Mouse (Mus musculus) kidney, postnatal 4 days (tissue): Measurements from ENCODE around the gene Syndig1l.

Experiments used
- DNase-seq, 2 experiments: peaks; one replicate each; pipeline ENCODE4 v3.0.0; 2021; ENCODE audit warnings: mixed read lengths in 2 of 2

Gene Syndig1l

DNA sequence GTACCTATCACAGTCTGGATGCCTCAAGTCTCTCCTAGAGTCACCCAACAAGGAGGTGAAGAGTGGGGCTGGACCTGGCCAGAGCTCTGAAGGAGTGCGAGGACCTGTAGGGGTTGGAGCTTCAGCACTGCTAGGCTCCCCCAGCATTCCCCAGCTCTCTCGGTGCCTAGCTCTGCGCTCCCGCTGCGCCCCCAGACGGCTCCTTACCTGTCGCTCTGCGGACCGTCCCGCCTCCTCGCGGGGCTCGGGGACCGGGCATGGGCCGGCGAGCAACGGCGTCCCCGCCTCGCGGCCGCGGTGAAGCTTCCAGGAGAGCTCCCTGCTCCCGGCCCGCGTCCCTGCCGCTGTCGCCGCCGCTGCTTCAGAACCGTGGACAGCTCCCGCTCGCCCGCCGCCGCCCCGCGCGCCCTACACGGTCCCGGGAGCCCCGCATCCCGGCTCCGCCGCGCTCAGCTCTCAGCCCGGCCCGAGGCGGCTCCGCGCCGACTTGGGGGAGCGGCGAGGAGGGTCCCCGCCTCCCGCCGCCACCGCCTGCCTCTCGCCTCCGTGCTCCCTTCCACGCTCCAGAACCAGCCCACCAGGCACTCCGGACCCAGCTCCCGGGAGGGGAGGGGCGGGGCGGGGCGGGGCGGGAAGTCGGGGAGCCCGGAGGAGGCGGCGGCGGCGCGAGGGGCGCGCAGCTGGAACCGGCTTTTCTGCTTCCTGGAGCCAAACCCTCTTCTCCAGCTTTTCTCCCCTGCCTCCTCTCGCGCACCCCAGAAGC lies at the start of gene Syndig1l:
Gene Syndig1l (minus strand): TSS at position 513 of the 763 bp plus-strand sequence.
- DNase-seq: peak; percentile 91

DNA sequence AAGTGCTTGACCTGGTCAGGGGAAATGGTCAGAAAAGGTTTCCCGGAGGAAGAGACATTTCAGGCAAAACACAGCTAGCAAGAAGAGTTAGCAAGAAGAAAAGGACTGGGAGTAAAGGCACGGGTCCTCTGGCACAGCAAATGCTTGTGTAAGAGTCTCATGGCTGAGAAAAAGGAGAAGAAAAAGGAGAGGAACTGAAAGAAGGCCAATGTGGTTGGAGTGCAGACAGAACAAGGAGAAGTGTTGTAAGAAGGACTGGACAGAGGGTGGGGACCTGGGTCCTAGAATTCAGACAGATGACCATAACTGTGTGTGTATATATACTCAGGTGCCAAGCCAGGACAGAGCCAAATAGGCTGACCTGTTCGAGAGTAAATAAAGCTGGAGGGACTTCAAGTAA lies 49.5 kb upstream of the Syndig1l start:
- DNase-seq: no peak

DNA sequence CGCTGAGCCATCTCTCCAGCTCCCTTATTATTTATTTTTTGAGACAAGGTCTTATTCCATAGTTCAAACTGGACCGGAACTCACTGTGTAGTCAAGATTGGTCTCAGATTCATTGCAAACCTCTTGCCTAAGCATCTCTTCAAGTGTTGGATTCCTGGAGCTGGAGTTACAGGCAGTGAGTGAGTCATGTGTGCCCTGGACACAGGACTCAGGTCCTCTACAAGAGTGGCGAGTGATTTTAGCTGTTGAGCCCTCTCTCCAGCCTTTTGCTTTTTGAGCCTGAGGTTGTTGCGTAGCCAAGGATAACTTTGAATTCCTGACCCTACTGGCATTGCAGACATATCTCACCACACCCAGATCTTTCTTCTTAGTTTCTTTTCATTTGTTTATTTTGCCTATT lies 47.1 kb upstream of the Syndig1l start:
- DNase-seq: no peak

DNA sequence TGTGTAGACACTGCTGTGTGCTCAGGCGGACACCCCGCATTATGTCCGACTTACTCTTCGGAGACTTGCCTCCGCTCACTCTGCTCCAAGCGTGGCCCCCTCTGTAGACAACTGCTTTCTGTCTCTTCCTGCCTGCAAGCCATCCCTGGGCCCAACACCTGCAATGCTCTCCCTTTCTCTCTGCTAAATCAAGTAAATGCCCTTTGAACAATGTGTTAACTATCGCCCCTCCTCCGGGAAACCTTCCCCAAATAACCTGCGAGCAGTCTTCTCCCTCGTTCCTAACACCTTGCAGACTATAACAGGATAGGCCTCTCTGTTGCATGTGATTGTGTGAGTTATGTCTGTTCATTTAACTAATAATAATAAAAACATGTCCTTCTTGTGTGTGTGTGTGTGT lies 44.9 kb upstream of the Syndig1l start:
- no peak for DNase-seq

DNA sequence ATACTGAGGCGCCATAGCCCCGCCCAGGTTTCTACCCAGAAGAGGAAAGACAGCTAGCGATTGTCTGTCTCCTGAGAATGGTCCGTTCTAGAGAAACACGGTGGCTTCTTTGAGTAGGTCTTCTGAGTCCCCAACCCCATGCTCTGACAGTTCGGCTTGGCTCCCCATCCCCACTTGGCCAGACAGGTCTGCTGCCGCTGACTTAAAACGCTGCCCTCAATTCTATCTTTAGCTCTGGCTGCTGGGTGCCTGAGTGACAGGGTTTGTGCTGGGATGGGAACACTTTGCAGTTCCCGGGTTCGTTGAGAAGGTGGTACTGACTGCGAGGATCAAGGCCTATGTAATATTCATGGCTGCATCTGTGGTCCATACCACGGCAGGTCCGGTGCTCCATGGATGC lies 34.7 kb upstream of the Syndig1l start:
- DNase-seq: no peak

DNA sequence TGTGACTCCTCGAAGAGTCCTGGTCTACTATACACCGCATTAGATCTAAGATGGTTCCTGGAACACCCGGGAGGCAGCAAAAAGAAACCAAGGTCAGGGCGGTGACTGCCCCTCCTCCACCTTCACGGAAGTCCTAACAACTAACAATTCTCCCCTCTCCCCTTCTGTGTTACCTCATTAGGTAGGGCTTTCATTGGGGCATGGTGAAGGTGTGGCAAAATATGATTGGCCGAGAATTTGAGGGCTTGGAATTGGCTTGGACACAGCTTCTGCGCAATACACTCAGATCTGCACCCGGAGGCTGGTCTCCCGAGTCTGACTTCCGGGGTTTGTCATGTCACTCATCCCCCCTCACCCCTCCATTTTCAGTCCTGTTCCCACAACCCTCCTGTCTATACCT lies 29.8 kb upstream of the Syndig1l start:
- DNase-seq: no peak

DNA sequence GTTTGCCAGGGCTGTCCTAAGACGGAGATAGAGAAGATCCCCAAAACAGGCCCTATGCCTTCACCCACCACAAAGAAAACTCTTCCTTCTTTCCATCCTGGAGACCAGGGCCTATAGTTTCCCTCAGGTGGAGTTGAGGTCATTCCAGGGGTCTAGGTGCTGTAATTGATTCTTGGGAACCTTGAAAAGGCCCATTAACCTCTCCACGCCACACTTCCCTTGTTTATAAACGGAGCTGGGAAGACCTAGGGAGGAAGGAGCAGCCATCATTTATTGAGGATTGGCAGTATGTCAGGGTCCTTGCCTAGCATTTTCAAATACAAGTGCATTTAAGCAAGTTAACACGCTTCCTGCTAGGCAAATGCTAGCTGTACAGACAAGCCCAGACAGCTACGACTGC lies 28.8 kb upstream of the Syndig1l start:
- DNase-seq: no peak

DNA sequence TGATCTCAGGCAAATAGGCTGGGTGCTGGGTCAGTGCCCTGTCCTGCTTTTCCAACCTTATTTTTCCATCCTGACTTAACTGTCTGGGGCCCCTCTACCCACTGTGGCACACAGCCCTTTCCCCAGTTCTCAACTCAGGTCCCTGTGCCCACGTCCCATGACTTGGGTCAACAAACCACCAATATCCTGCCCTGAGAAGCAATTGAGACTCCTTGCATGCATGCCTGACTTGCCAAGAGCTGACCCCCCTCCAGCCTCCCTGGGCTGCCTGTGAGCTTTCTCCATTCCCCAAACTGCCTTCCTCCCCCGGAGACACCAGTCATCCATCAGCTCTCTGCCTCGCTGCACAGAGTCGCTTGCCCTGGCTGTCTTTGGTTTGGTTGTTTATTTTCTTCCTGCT lies 28.4 kb upstream of the Syndig1l start:
- peak; percentile 62 to 78 for DNase-seq

DNA sequence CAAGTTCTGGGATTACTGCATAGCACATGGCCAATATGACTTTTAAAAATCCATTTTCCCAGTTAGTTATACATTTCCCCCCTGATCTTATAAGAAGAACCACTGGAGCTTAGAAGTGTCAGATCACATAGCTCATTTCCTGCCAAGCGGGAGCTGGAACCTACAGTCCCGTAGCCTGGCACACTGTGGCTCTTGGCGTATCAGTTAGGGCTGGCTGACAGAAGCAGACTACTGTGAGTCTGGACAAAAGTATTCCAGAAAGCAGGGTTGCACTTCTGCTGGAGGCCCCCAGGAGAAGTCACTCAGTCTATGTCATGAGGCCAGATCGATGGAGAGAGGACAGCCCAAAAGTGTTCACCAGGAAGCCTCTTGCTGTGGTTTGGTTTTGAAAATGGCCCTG lies 27.8 kb upstream of the Syndig1l start:
- DNase-seq: peak in 1 of 2 experiments; percentile 9

DNA sequence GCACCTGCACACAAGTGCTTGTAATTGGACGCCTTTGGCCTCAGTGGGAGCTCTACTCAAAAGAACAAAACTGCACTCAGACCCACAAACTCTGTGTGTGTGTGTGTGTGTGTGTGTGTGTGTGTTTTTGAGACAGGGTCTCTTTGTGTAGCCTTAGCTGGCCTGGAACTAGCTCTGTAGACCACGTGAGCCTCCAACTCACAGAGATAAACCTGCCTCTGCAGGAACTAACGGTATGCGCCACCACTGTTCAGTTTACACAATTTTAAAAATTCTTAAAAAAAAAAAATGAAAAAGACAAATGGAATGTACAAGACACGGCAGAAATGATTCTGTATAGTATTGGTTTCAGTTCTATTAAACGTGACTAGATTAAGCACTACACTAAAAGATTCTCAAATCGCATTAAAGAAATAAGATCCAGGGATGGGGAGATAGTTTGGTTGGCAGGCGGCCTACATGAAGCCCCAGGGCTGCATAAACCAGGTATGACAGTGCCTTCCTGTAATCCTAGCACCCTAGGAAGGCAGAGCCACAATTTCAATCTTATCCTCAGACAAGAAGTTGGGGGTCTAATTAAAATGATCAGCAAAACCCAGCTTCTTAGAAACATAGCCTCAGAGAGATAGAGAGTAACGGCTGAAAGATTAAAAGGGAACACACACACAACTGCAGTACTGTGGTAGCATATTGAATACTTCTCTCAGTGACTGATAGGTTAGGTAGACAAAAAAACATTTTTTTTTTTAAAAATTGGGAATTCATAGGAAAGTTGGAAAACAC lies 20.0 kb upstream of the Syndig1l start:
- no peak for DNase-seq

DNA sequence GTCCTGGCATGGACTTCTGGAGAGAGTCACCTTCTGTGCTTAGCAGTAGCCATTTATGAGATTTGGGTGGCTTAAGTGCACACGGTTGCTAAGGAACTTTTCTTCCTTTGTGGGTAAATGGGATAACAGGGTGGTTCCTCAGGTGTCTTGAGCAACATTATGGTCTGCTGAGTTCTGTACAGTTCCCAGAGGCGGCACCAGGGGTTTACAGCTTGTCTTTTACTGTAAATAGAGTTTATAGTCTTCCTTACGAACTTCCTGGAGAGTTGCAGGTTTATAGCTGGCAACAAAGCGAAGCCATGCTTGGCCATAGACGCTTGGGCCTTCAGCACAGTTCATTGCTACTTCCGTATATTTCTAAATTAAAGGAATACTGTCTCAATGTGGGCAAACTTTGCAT lies 15.9 kb upstream of the Syndig1l start:
- no peak for DNase-seq

DNA sequence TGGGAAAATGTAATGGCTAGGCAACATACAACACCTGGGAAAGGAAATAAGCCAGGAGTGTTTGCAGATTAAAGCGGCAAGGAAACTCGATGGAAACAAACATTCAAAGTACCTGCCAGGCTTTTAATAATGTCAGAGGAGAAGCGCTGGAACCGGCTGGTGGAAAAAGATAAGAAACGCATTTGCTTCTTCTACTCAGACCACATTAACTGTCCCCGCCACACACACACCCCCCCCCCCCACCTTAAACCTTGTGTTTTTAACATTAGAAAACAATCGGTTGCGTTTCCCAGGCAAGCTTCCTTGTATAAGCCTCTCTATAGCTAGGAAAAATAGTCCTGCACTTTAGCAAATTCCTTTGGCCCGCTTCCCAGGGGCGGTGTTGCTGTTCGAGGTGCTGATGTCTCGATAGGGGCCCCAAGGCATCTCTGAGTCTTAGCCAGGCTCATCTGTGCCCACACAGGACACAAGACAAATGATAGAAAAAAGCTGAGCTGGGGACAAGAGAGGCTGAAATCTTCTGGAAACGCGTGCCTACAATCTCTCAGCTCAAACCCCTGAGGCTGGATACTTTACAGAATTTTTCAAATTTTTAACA lies 11.3 kb upstream of the Syndig1l start:
- peak; percentile 65 to 68 for DNase-seq

DNA sequence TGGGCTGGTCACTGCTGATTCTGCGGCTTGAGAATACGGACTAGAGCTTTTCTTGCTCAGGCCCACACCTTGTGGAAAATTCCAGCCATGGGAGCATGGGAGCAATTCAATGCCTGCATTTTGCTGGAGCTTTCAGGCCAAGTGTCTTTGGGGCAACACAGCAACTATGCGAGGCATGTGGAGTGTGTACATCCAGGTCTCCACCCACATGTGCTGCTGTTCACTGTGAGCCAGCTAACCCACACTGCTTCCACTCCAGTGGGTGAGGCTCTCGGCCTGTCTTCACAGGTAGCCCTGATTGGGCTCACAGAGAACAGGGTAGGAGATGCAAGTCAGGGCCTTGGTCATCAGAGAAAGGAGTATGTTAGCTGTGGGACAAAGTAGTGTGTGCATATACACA lies 9.2 kb upstream of the Syndig1l start:
- DNase-seq: no peak

DNA sequence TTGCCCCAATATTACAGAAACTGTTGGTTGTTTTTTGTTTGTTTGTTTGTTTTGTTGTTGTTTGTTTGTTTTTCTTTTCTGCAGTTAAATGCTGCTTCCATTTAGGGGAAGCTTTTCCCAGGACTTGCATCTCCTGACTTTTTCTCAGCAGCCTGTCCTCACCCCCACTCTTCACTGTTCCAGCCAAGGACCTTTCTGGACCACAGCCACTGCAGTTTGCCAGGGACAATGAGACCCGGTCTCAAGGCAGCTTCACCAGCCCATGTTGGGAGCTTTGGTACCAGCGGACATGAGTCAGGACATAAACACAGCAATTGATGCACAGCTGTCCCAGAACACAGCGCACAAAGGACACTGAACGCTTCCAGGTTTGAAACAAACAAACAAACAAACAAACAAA lies 8.3 kb upstream of the Syndig1l start:
- DNase-seq: no peak

DNA sequence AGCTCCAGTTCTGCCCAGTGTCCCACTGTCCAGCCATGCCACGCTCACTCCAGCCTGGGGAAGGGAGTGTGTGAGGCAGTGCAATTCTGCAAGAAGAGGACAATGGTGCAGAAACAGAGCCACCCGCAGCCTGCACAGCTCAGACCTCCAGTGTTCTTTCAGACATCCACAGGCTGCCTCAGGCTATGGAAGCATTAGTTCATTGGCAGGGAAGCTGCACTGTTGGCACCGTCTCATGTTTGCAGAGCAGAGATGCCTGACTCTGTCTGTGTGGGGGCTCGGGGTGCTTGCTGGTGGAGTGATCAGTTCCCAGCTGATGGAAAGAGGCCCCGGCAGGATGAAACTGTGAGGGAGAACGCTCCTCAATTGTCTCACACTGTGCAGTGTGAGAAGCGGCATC lies 4.0 kb upstream of the Syndig1l start:
- no peak for DNase-seq

DNA sequence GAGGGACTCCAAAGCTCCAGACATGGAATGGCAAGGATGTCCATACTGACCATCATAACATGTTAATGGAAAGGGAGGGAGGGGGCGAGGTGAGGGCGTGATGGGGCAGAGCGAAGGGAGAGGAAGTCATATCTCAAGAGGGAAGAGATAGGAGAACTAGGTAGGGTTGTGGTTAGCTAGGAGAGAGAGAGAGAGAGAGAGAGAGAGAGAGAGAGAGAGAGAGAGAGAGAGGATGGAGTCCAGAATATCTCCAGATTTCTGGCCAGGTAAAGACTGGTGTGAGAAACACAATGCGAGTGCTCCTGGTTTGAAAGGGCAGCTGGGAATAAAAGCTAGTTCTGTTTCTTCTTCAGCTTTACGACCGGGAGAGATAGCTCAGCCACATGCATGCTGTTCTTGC lies 6.5 kb downstream of the Syndig1l start:
- DNase-seq: no peak

DNA sequence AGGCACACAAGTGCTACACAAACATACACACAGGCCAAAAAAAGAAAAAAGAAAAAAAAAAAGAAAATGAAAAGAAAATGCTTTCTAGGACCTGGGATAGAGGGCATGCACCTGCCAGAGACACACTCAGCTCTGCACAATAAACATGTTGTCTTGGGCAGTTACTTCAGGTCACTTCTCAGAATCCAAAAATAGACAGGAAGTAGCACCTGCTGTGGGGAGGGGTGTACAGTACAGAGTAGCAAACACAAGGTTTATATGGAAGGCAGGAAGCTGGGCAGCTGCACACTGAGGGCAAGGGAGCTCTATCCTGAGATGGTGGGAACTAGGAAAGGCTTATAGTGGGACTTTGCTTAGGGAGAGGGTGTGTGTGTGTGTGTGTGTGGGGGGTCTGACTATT lies 7.3 kb downstream of the Syndig1l start:
- DNase-seq: no peak

DNA sequence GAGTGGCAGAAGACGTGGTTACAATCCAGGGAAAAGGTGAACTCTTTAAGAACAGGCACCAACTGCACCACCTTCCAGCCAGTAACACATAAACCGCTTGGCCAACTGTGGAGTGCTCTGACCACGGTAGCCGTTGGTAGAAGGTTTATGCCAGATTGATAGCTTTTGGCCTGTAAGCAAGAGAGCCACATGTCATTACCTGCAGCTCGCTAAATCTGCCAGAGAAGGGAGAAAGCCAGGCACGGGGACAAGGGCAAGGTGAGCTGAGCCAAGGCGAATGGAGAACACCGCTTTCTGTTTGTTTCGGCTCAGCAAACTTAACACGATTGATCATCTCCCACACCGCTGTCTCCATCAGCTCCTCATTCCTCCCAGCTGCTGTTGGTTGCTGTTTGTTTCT lies 9.6 kb downstream of the Syndig1l start:
- no peak for DNase-seq

DNA sequence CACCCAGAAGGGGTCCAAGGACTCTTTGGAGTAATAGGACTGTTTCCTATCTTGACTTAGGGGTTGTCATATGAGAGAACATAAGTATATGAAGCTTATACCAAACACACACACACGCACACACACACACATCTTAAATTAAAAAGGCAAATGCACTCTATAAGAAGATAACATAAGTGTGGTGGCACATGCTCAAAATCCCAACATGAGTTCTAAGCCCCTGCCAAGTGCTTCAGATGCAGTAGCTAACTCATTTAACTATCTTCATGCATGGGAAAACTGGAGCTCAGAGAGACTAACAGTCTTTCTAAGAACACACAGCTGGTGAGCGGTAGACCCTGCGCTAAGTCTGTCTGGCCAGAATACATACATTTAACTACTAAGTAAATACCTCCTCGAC lies 11.1 kb downstream of the Syndig1l start:
- DNase-seq: no peak

DNA sequence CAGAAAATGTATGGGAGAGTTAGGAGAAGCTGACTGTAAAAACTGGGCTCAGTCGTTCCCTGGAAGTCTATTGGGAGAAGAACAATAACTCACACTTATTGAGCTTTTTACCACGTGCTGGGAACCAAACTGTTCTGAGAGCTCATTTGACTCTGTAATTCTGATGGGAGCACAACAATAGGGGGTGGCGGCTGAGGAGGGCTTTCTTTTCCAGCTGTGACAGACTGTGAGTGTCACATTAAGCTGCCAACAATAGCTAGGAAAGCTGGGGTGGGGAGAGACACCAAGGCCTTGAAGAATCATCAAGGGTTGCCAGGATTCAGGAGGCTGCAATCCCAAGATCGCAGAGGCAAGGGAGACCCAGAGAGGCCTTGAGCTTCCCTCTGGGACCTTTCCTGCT lies 12.5 kb downstream of the Syndig1l start:
- no peak for DNase-seq

DNA sequence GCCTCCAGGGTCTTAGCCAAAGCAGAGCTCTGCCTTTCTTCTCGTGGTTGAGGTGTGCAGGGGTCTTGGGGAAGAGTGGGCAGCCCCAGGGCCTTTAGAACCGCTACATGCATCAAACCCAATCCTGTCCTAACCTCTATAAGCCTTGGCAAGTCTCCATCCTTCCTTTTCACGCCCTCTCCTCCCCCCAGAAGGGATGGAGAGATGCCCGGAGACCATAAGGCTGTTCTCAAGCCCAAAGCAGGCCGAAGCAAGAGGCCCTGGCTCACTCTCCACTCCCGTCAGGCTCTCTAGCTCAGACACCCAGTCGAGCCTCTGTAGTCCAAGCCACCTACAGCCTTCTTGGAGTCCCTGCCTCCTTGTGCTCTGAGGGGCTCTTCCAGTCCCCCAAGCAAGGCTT lies 14.1 kb downstream of the Syndig1l start:
- no peak for DNase-seq

DNA sequence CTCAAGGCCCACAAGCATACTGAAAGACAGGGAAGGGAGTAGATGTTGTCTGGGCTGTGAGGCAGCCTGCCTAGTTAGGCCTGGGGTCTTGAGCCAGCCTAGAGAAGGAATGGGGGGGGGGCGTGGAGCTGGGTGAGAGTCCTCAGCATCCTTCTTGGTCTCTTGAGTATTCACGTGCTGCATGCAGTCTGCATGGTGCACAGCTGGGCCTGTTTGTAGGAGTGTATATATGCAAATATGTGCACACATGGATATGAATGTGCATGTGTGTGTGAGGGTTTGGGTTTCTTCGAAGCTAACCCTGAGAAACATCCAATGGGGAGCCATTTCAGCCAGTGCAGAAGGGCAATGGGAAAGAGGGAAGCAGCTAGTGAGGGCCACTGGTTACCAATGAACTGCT lies 22.6 kb downstream of the Syndig1l start:
- no peak for DNase-seq

DNA sequence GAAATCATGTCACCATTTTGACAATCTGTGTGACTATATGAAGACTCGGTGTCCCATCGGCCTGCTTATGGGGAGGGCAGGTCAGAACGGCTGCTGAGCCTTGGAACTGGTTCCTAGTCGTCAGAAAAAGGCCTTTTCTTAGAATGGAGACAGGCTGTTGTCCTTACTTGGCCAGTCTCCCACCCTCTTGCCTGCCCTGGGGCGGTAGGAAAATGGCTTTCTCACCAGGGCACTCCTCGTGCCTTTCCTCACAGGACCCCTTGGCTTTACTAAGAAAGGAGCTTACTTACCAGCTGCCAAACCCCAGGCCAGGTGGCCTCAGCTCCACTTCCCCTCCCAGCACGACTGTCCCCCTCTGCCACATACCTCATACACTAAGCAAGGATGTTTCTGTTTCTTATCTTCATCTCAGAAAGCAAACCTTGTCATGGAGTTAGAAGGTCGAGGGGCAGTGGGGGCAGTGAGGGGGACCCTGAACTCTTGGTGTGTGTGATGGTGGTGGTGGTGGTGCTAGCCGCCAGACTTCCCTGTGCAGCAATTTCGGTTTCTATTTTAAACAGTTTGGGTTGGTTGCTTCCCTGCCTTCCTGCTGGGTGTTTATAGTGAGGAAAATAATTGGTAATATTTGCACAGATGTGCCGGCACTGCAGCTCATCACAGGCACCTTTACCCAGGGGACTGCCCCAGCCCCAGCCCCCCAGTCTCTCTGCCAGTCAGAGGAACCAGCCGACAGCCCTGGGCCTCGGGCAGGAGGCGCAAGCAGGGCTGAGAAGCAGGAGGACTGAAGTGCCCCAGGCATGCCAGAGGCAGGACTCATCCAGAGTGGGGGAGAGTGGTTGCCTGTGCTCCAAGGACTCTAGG lies 23.7 kb downstream of the Syndig1l start:
- no peak for DNase-seq
